Mouse (Mus musculus) cerebral cortex, adult 2 months (tissue): Measurements from ENCODE around the gene Krtap12-1.

Experiments used
- WGBS: fragments of 180-500 bp; shearing (Covaris S2); methylation state at CpG from one replicate; pipeline ENCODE4 v1.1.7; 2018; 5-methylcytosine and 5-hydroxymethylcytosine counted together

Krtap12-1 gene

GRCm38 (mm10) chr10:77741924-77742688 lies 21.7 kb downstream of the Krtap12-1 start, which contains the start of gene Gm18596:
Gene Gm18596 (minus strand): TSS chr10:77742638.
- WGBS = 63% methylated on average over 5 of the region's 5 CpGs

- WGBS = 48% methylated on average over 1 of the region's 1 CpGs
Measured at GRCm38 (mm10) chr10:77750686-77751085, 30.3 kb downstream of the Krtap12-1 start.

- 7% methylated on average over 1 of the region's 1 CpGs for WGBS
Measured at GRCm38 (mm10) chr10:77751254-77751653, 30.9 kb downstream of the Krtap12-1 start, which contains the start of gene Gm9736. Gene Gm9736 (minus strand): TSS chr10:77751354.

DNA sequence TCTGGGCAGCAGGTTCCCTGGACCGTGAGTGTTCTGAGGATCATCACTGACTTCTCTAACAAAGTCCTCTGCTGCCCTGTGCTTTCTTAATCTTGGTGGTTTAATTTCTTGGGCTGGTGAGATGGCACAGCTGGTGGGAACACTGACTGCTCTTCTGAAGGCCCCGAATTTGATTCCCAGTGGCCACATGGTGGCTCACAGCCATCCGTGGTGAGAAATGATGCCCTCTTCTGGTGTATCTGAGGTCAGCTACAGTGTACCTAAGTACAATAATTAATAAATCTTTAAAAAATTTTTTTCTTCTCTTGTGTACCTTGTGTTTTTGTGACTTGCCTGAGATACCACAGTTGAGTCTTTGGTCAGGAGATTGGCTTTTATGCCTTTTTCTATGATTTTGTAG lies 31.9 kb downstream of the Krtap12-1 start:
- WGBS = 63% methylated on average over 3 of the region's 3 CpGs

GRCm38 (mm10) chr10:77759582-77759981 lies 39.2 kb downstream of the Krtap12-1 start, which contains the start of gene Gm3233:
Gene Gm3233 (minus strand): TSS chr10:77759682.
- no CpG with 5 or more reads among the region's 1 CpGs for WGBS

GRCm38 (mm10) chr10:77769727-77770126 lies 49.3 kb downstream of the Krtap12-1 start:
- 87% methylated on average over 1 of the region's 1 CpGs for WGBS
